Mouse (Mus musculus) v-Abl transformed pro-B cells (cell line): ENCODE measurements around the gene Tesk2.

Source experiments
- in situ Hi-C, 2 experiments: fragments of 400-800 bp; cut with MboI; formaldehyde crosslinking; loops; one replicate each; pipeline ENCODE4 v1.15.1; 2025; ENCODE audit not compliant: unreplicated experiment in 2 of 2

The Tesk2 gene

GRCm38 (mm10) chr4:116708791-116709390, 11.9 kb upstream of the Tesk2 start:
- in situ Hi-C loops = loop anchor here in 1 of 2 experiments (10.0 to 25.0 kb wide), 2 partner anchors 286 to 428 kb away; partner anchors contain the start of genes Btbd19, Hectd3, Plk3 and Tctex1d4

GRCm38 (mm10) chr4:116710154-116710553, 10.6 kb upstream of the Tesk2 start:
- in situ Hi-C loops = loop anchor here (5.0 to 25.0 kb wide), 2 partner anchors 427 to 432 kb away; partner anchors contain the start of genes Btbd19 (in 1 of the 2), Plk3 (in 1 of the 2) and Tctex1d4 (in 1 of the 2)

GRCm38 (mm10) chr4:116712536-116712935, 8.2 kb upstream of the Tesk2 start:
- in situ Hi-C loops = loop anchor here (5.0 to 25.0 kb wide), 2 partner anchors 425 to 430 kb away; partner anchors contain the start of genes Btbd19 (in 1 of the 2), Plk3 (in 1 of the 2) and Tctex1d4 (in 1 of the 2)

DNA sequence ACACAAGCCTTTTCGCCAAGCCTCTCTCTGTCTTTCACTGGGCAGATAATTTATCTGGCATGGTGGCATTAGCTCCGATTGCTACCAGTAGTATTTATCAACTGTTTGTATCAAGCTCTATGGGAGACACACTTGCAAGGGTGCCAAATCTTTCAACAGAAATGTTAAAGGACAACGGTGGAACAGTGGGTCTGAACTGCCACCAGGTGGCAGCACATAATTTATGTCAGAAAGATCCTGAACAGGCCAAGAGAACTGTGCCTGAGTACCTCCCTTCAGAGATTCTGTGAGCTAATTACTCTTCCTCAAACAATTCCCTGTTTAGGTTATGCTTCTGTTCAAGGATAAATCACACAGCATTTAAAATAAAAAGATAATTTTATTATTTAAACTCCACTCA, 1.4 kb upstream of the Tesk2 start:
- in situ Hi-C loops = loop anchor here (5.0 to 25.0 kb wide), 3 partner anchors 68 to 418 kb away; partner anchors contain the start of genes Btbd19 (in 1 of the 2), Plk3 (in 1 of the 2), Tctex1d4 (in 1 of the 2) and Urod (in 1 of the 2)

DNA sequence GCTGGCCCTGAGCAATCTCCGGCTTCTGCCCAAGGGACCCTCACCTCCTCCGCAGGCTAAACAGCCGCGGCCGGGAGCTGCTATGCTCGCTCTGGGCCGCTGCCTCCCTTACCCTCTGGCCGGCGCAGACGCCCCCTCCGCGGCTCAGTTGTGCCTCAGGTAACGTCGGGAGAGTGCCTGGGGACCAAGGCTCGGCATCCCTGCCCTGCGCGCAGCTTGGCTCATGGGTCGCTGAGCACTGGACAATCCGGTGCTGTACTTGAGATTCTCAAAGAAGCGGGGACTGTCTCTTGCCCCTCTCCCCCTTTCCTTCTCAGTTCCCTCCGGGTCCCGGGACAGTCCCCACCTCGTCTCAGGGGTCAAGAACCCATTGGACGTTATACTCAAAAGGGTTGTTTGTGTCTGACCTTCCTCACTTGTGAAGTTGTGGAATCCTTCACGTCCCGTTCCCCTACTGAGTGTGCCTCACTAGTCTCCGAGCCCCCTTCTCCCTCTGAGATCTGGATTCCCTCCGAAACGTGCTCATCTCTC, 415 bp downstream of the Tesk2 start:
- in situ Hi-C loops = loop anchor here in 1 of 2 experiments (25.0 kb wide), 1 partner anchor 416 kb away; the partner anchor contains the start of genes Btbd19, Plk3 and Tctex1d4

GRCm38 (mm10) chr4:116722230-116722629, 1.5 kb downstream of the Tesk2 start:
- in situ Hi-C loops = loop anchor here in 1 of 2 experiments (25.0 kb wide), 1 partner anchor 415 kb away; the partner anchor contains the start of genes Btbd19, Plk3 and Tctex1d4

DNA sequence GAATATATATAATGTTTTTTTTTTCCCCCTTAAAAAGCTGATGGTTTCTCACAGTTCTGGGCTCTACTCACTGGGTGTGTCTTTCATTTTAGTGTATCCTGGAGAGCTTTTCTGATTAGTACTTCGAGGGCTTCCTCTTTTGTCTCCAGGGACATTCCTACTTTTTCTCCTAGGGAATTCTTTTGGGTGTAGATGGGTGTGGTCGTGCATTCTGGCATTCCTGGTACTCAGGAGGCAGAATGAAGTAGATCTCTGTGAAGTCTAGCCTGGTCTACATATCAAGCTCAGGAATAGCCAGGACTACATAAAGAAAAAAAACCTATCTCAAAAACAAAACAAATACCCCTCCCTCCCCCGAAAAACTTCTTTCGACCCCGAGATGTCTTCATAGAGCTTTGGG, 4.7 kb downstream of the Tesk2 start:
- in situ Hi-C loops = no loop called here

DNA sequence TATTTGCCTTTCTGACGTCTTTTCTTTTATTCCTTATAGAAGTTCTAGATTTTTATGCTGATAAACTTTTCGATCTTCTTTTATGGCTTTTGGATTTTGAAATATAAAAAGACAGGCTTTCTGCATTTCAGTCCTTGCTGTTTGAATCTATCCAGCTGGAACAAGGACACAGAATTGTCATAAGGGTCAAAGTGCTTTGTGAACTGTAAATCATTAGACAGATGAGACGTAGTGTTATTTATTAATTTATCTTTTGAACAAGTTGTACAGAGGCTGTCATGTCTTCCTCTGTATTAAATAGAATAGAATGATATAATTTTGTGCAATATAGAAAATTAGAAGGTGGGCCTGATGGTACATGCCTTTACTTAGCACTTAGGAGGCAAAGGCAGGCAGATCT, 6.7 kb downstream of the Tesk2 start:
- in situ Hi-C loops = no loop called here

DNA sequence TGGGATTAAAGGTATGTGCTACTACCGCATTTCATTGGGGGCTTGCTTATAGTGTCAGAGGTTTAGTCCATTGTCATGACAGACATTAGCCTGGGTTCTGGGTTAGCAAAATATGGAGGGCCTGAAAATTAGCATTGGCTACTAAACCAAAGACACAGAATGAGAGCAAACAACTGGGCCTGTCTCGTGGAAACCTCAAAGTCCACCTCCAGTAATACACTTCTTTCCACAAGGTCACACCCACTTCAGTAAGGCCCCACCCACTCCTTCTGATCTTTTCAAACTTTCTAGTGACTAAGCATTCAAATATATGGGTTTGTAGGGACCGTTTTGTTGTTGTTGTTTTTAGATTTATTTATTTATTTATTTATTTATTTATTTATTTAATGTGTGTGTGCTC, 8.8 kb downstream of the Tesk2 start:
- in situ Hi-C loops = no loop called here

- in situ Hi-C loops = no loop called here
Measured at GRCm38 (mm10) chr4:116731077-116731476, 10.3 kb downstream of the Tesk2 start.

GRCm38 (mm10) chr4:116732355-116732754, 11.6 kb downstream of the Tesk2 start:
- in situ Hi-C loops = no loop called here

DNA sequence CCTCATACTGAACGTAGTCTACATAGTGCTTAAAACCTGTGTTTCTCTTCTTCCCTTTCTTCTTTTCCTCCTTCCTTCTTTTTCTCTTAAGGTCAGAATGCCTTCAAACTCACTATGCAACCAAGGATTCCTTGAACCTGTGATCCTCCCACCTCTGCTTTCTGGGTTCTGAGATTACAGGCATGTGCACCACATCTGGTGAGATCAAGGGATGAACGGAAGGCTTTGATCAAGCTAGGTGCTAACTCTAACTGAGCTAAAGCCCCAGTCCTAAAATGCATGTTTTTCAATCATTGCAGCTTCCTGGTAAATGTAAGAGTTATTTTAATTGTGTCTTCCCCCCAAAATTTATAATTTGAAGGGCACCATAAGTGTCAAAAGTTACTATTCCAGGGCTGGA, 14.2 kb downstream of the Tesk2 start:
- in situ Hi-C loops = no loop called here

DNA sequence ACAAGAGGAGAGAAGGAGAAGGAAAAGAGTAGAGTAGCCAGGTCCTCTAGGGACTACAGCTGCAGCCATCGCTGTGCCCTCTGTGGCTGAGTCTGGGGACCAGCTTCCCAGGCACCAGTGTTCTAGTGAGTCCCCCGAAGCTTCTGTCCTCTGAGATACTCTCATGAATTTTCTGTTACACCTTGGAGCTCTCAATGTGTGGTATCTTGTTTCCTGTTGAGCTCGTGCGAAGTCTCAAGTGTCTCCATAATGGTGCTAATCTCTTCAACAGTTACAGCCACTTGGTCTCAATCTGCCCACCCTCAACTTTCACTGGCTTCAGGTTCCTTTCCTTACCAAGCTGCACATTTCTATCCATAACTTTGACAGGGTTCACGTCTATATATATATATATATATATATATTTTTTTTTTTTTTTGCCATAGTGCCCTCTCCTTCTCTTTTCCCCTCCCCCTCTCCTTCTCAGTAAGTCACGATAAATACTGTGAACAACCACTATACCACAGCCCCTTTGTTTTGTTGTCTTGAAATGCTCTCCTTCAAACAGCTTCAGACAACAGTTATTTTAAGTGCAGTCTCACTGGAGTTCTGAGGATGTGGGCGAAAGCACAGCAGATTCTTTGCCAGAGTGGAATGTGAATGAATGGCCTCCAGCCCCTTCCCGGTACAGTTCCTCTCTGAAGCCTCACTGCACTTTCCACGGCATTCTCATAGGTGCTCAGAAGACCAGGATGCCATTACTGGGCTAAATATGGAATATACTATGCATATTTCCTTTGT, 18.4 kb downstream of the Tesk2 start:
- in situ Hi-C loops = no loop called here

GRCm38 (mm10) chr4:116749750-116750149, 29.0 kb downstream of the Tesk2 start:
- in situ Hi-C loops = no loop called here

DNA sequence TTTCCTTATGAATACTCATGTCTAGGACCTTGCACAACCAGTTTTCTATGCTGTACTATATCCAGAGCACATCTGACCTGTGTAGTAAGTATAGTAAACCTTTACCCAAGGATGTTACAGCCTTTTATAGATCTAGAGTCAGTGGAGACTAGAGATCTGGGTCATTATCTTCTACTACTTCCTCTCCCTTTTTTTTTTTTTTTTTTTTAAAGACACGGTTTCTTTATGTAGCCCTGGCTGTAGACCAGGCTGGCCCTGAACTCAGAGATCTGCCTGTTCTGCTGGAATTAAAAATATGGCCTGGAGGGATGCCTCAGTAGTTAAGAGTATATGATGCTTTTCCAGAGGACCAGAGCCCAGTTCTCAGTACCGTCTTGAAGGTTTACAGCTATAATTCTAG, 41.2 kb downstream of the Tesk2 start:
- in situ Hi-C loops = no loop called here

- in situ Hi-C loops = no loop called here
Measured at GRCm38 (mm10) chr4:116764001-116764400, 43.3 kb downstream of the Tesk2 start.

- in situ Hi-C loops = no loop called here
Measured at GRCm38 (mm10) chr4:116768510-116768909, 47.8 kb downstream of the Tesk2 start.

DNA sequence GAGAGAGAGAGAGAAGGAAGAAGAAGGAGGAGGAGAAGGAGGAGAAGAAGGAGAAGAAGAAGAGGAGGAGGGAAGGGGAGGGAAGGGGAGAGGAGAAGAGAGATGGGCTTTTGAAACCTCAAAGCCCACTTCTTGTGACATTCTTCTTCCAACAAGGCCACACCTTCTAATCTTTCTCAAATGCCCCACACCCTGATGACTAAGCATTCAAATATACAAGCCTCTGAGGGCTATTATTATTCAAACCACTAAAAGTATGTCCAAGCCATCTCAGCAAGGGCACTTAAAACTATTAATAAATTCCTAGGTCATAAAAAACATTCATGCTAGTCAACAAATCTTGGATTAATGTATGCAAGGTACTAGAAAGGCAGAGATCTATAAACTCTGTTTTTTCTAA, 48.3 kb downstream of the Tesk2 start:
- in situ Hi-C loops = no loop called here

DNA sequence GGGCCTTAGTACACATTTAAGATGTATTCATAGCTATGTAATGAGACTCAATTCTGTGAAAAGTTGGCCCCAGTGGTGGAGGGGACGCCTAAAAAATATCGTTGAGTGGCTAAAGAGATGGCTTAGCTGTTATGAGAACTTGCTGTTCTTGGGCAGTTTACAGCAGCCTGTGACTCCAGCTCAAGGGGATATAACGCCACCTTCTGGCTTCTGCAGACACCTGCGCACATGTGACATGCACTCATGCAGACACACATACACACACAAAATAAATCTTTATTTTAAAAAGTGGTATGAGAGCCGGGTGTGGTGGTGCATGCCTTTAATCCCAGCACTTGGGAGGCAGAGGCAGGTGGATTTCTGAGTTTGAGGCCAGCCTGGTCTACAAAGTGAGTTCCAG, 55.6 kb downstream of the Tesk2 start:
- in situ Hi-C loops = no loop called here

DNA sequence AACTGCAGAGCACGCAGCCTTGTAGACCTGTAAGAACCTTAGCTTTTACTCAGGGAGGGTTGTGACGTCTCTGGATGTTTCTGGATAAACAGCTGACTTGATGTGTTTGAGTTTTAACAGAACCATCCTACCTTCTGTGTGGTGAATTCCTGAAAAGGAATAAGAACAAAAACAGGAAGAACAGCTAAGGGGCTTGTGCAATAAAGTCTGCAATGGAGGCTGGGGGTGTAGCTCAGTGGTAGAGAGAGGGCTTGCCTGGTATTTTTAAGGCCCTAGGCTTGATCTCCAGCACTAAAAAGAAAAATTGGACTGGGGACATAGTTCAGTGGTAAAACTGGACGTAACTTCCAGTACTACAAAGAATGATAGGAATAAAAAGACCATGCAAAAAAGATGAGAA, 56.3 kb downstream of the Tesk2 start:
- in situ Hi-C loops = no loop called here

DNA sequence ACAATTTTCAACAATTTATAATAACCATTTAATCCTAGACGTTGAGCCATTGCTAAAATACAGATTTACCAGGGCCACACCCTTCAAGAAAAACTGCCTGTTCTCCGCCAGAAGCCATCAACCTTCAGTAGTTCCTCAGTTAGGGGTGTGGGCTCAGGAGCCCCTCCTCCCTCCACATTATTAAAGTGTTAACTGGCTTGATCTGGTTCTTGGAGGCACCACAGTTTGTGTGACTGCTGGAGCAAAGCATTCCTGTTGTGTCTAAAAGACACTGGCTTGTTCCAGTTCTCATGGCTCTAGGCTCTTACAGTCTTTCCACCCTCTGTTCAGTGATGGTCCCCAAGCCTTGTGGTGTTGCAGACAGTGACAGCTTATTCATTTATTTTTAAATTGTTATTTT, 59.8 kb downstream of the Tesk2 start:
- in situ Hi-C loops = loop anchor here (10.0 kb wide), 2 partner anchors 136 to 646 kb away; no protein-coding TSS in a partner anchor
